Mouse (Mus musculus): Measurements from ENCODE around the gene Mctp2.

DNA sequence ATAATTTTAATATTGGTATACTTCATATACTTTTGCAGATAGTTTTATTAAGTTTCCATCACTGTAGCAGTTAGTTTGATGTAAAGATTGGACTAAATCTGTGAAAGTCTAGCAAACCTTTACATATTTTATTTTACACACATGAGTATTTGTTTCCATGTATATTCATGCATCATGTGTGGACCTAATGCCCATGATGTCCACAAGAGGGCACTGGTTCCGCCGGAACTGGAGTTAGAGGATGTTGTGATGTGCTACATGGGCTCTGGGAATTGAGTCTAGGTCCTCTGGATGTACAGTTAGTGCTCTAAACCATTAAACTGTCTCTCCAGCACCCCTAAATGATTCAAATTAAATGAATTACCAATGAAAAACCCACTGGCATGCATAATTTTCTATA lies 37.3 kb upstream of the Mctp2 start:
- TF ChIP-seq CTCF (IDR thresholded peaks at IDR 0.05; ENCODE audit: borderline replicate concordance, insufficient read depth, low read length) (peak; percentile 36; the same call in 1 of the 2 replicates), POLR2A (IDR thresholded peaks at IDR 0.05; ENCODE audit: low read depth, low read length) (no peak)
